Mouse (Mus musculus): ENCODE data around the gene Bcl11a. TPM values are rescaled to one million over a fixed set of nuclear protein-coding genes. Genes with fewer than 3 reads are reported as not detected.
A peak's percentile ranks its signal among the peaks of the same experiment; 100 is the strongest.

Gene Bcl11a
- polyA plus RNA-seq, 1 experiment = 89.4 TPM

- no peaks in the 10 kb centered on the region for H3K4me1 ChIP-seq (ENCODE audit: control insufficient read depth, insufficient read depth, low read length)
- peak overlapping the region; percentile 99 for H3K27ac ChIP-seq (ENCODE audit: insufficient read depth, low read depth, low read length)
- peak overlapping the region; percentile 64 for H3K4me3 ChIP-seq (ENCODE audit: insufficient read depth, low read depth, low read length)
- WGBS = under 1% methylated on average over 38 of the region's 38 CpGs
- no peak for TF ChIP-seq CTCF (IDR thresholded peaks at IDR 0.05; ENCODE audit: insufficient read depth, low read depth, low read length)
- TF ChIP-seq POLR2A (IDR thresholded peaks at IDR 0.05; ENCODE audit: insufficient read depth, low read depth, low read length) = no peak
Observed at GRCm38 (mm10) chr11:24078706-24079316, 955 bp downstream of the Bcl11a start.

- TF ChIP-seq CTCF (IDR thresholded peaks at IDR 0.05; ENCODE audit: insufficient read depth, low read depth, low read length) (no peak), POLR2A (IDR thresholded peaks at IDR 0.05; ENCODE audit: insufficient read depth, low read depth, low read length) (peak; percentile 33; the same call in 1 of the 2 replicates)
- H3K4me3 ChIP-seq (ENCODE audit: insufficient read depth, low read depth, low read length) = peak overlapping the region; percentile 64
- no peaks in the 10 kb centered on the region for H3K4me1 ChIP-seq (ENCODE audit: control insufficient read depth, insufficient read depth, low read length)
- peak overlapping the region; percentile 77 for H3K27ac ChIP-seq (ENCODE audit: insufficient read depth, low read depth, low read length)
- under 1% methylated on average over 43 of the region's 43 CpGs for WGBS
Observed at GRCm38 (mm10) chr11:24079392-24080391, 1.8 kb downstream of the Bcl11a start.

GRCm38 (mm10) chr11:24080541-24080940 is 2.7 kb downstream of the Bcl11a start:
- Histone ChIP-seq H3K4me1 (ENCODE audit: control insufficient read depth, insufficient read depth, low read length) (0 out of 2 replicates have a peak, but pooled peaks cover 3% of the 10 kb centered on the region), H3K27ac (ENCODE audit: insufficient read depth, low read depth, low read length) (peak overlapping the region; percentile 80)
- WGBS = under 1% methylated on average over 29 of the region's 30 CpGs

GRCm38 (mm10) chr11:24081016-24081686 is 3.3 kb downstream of the Bcl11a start:
- TF ChIP-seq CTCF (IDR thresholded peaks at IDR 0.05; ENCODE audit: insufficient read depth, low read depth, low read length) (0 out of 2 replicates have a peak, but pooled peaks have one; percentile 25), POLR2A (IDR thresholded peaks at IDR 0.05; ENCODE audit: insufficient read depth, low read depth, low read length) (no peak)
- Histone ChIP-seq H3K27ac (ENCODE audit: insufficient read depth, low read depth, low read length) (peak overlapping the region; percentile 99), H3K4me3 (ENCODE audit: insufficient read depth, low read depth, low read length) (peak overlapping the region; percentile 64), H3K4me1 (ENCODE audit: control insufficient read depth, insufficient read depth, low read length) (0 out of 2 replicates have a peak, but pooled peaks cover 6% of the 10 kb centered on the region)
- under 1% methylated on average over 34 of the region's 35 CpGs for WGBS

More at GRCm38 (mm10) chr11:24080541-24080940, 2.7 kb downstream of the Bcl11a start:
- TF ChIP-seq POLR2A (IDR thresholded peaks at IDR 0.05; ENCODE audit: insufficient read depth, low read depth, low read length) (peak; percentile 38; the same call in 1 of the 2 replicates), CTCF (IDR thresholded peaks at IDR 0.05; ENCODE audit: insufficient read depth, low read depth, low read length) (no peak)
- peak overlapping the region; percentile 64 for H3K4me3 ChIP-seq (ENCODE audit: insufficient read depth, low read depth, low read length)

- TF ChIP-seq CTCF (IDR thresholded peaks at IDR 0.05; ENCODE audit: insufficient read depth, low read depth, low read length) = no peak
- no peak; the same call in 1 of the 2 replicates for TF ChIP-seq POLR2A (IDR thresholded peaks at IDR 0.05; ENCODE audit: insufficient read depth, low read depth, low read length)
- Histone ChIP-seq H3K27ac (ENCODE audit: insufficient read depth, low read depth, low read length) (peak overlapping the region; percentile 99), H3K4me1 (ENCODE audit: control insufficient read depth, insufficient read depth, low read length) (0 out of 2 replicates have a peak, but pooled peaks cover 7% of the 10 kb centered on the region), H3K4me3 (ENCODE audit: insufficient read depth, low read depth, low read length) (peak overlapping the region; percentile 64)
- WGBS = under 1% methylated on average over 43 of the region's 43 CpGs
Observed at GRCm38 (mm10) chr11:24081687-24082384, 4.0 kb downstream of the Bcl11a start.

- 0 out of 2 replicates have a peak, but pooled peaks cover 7% of the 10 kb centered on the region for H3K4me1 ChIP-seq (ENCODE audit: control insufficient read depth, insufficient read depth, low read length)
- peak overlapping the region; percentile 64 for H3K4me3 ChIP-seq (ENCODE audit: insufficient read depth, low read depth, low read length)
- whole genome bisulfite sequencing = 31% methylated on average over 11 of the region's 11 CpGs
- H3K27ac ChIP-seq (ENCODE audit: insufficient read depth, low read depth, low read length) = peak overlapping the region; percentile 99
- TF ChIP-seq CTCF (IDR thresholded peaks at IDR 0.05; ENCODE audit: insufficient read depth, low read depth, low read length) = no peak
- no peak for TF ChIP-seq POLR2A (IDR thresholded peaks at IDR 0.05; ENCODE audit: insufficient read depth, low read depth, low read length)
Observed at GRCm38 (mm10) chr11:24082385-24083075, 4.7 kb downstream of the Bcl11a start.

GRCm38 (mm10) chr11:24083076-24083405 is 5.2 kb downstream of the Bcl11a start:
- TF ChIP-seq POLR2A (IDR thresholded peaks at IDR 0.05; ENCODE audit: insufficient read depth, low read depth, low read length) (no peak), CTCF (IDR thresholded peaks at IDR 0.05; ENCODE audit: insufficient read depth, low read depth, low read length) (no peak)
- Histone ChIP-seq H3K27ac (ENCODE audit: insufficient read depth, low read depth, low read length) (peak overlapping the region; percentile 95), H3K4me3 (ENCODE audit: insufficient read depth, low read depth, low read length) (no peak overlapping the region), H3K4me1 (ENCODE audit: control insufficient read depth, insufficient read depth, low read length) (0 out of 2 replicates have a peak, but pooled peaks cover 7% of the 10 kb centered on the region)
- 36% methylated on average over 1 of the region's 1 CpGs for WGBS
